Mouse (Mus musculus): ENCODE results near the gene Isyna1.

- TF ChIP-seq CTCF (IDR thresholded peaks at IDR 0.05; ENCODE audit: low read depth, low read length) (no peak), POLR2A (IDR thresholded peaks at IDR 0.05; ENCODE audit: insufficient read depth, low read length) (no peak), EP300 (IDR thresholded peaks at IDR 0.05; ENCODE audit: insufficient read depth, low read depth, low read length) (no peak)
Observed at GRCm38 (mm10) chr8:70607898-70608748, 13.9 kb downstream of the Isyna1 start.
